Mouse (Mus musculus) cerebellum, postnatal 14 days (tissue): ENCODE measurements at regions not wholly inside any gene's neighbourhood (a gene's known extent, or its start where the extent isn't known, plus 50 kb on each side); places are given as distances from the start of the nearest gene placed in this dataset.
"Not testable (repeated sequence)": the region's sequence is repeated elsewhere in the genome, so short reads cannot be mapped to it uniquely, and the experiment has no call there.

Source experiments
- DNase-seq, 2 experiments: peaks; one replicate each; pipeline ENCODE4 v3.0.0; 2021; ENCODE audit warnings: mixed read lengths in 2 of 2

DNA sequence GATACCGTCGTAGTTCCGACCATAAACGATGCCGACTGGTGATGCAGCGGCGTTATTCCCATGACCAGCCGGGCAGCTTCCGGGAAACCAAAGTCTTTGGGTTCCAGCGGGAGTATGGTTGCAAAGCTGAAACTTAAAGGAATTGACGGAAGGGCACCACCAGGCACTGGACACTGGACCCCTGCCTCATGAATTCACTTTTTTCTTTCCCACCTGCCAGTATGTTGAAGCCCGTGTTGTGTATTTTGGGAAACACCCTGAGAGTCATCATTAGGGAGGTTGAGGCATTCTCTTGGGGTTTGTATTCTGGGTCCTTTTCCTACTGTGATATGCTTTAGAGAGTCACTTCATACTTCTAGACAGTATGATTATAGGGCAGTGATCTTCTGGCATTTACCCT, 197.9 kb downstream of the Samd9l start:
- DNase-seq, result not testable (repeated sequence)

DNA sequence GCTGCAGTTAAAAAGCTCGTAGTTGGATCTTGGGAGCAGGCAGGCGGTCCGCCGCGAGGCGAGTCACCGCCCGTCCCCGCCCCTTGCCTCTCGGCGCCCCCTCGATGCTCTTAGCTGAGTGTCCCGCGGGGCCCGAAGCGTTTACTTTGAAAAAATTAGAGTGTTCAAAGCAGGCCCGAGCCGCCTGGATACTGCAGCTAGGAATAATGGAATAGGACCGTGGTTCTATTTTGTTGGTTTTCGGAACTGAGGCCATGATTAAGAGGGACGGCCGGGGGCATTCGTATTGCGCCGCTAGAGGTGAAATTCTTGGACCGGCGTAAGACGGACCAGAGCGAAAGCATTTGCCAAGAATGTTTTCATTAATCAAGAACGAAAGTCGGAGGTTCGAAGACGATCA, 198.3 kb downstream of the Samd9l start:
- DNase-seq, result peak in 1 of 2 experiments; percentile 15

DNA sequence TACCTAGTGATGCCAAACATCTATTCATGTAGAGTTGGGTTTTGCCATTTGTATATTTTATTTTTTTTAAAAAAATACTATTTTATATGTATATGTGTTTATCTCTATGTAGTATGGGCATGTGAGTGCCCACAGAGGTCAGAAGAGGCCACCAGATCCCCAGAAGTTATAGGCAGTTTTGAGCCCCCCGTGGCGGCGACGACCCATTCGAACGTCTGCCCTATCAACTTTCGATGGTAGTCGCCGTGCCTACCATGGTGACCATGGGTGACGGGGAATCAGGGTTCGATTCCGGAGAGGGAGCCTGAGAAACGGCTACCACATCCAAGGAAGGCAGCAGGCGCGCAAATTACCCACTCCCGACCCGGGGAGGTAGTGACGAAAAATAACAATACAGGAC, 198.8 kb downstream of the Samd9l start:
- DNase-seq, result peak; percentile 55 to 70

DNA sequence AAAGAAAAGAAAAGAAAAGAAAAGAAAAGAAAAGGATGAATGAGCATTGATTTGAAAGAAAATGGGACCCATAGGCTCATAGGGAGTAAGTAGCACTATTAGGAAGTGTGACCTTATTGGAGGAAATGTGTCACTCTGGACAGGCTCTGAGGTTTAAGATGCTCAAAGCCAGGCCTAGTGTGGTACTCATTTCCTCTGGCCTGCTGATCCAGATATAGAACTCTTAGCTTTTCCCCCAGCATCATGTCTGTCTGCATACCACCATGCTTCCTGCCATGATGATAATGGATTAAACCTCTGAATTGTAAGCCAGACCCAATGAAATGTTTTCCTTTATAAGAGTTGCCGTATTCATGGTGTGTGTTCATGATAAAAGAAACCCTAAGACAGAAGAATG, 206.9 kb downstream of the Samd9l start:
- DNase-seq, result not testable (repeated sequence)

DNA sequence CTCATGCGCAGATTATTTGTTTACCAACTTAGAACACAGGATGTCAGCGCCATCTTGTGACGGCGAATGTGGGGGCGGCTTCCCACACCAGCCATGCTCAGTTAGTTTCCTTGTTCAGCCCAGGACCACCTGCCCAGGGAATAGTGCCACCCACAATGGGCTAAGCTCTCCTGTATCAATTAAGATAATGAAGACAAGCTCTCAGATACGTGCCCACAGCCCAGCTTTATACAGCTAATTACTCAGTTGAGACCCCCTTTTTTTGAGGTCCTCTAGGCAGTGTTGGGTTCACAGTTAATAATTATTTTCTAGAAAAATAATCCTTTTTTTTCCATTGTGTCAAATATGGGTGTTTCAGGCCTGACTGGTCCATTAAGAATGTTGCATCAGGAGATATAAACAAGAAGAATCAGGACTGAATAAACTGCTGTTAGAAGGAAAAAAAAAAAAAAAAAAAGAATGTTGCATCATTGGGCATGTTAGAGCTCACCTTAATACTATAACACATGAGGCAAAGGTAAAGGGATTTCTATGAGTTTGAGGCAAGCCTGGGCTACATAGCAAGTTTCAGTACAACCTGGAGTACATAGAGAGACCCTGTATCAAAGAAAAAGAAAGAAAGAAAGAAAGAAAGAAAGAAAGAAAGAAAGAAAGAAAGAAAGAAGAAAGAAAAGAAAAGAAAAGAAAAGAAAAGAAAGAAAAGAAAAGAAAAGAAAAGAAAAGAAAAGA, 207.5 kb downstream of the Samd9l start:
- DNase-seq, result not testable (repeated sequence)

DNA sequence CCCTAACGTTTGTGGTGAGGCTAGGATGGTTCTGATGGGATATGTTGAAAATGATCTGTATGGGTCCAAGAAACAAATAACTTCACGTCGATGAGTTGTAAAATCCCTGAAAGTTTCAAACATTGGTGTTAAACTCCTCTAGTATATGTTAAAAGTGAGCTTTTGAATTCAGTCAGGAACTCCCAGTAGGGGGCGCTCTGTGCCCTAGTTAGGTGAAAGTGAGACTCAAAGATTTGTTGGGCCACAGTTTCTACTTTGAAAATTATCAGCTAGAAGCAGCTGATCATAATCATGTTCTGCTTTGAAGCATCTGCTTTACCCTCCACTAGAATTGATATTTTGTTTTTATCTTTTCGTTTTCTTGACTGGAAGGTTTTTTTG, 215.6 kb downstream of the Samd9l start:
- DNase-seq, result peak; percentile 71 to 87

DNA sequence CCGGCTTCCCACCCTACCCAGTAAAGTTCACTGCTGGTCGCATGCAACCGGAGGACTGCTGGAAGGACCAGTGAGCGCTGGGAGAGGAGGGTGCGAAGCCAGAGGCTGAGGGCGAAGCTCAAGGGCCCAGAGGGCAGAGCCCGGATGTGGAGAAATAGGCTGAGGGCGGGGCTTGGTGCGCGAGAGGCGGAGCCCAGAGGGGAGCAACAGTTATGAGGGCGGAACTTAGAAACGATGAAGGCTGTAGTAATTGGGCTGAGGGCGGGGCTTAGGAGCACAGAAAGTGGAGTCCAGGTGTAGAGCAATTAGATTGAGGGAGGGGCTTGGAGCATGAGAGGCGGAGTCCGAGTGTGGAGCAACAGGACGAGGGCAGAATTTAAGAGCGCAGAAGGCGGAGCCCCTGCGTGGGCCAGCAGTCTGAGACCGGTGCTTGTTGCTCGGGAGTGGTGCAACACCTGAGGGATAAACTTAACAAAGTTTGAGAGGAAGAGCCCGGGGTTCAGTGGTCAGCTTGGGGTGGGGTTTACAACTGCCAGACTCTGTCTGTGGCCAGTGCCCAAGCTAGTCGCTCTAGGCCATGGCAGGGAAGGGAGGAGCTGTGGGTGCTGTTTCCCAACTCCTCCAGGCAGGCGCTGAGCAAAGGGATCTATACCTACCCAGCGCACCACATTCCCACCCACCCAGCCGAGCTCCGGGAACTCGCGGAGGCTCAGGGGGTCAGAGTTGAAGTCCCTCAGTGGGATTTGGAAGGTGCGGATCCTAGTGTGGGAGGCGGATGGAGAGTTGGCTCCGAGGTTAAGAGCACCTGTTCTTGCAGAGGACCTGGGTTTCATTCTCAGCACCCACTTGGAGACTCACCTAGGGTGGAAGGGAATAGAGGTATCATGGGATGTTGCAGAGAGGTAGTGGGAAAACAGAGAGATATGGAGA, 216.2 kb downstream of the Samd9l start:
- DNase-seq, result peak; percentile 32 to 34

DNA sequence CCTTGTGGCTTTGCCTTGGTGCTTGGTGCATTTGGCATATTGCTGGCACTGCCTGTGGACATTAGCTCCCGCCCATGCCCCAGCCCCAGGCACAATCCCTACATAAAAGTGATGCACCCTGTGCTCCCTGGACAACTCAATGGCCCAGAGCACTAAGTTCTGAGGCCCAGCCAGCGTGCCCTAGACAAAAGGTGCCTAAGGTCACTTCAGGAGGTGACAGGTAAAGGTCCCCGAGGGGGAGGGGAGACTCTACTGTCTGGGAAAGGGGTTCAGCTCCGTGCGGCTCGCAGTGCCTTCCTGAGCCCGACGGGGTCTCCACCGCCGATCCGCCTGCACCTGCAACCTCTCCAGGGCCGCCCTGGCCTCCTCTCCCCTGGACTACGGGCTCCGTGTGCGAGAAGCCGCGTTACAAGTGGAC, 216.9 kb downstream of the Samd9l start:
- not testable (repeated sequence) for DNase-seq

DNA sequence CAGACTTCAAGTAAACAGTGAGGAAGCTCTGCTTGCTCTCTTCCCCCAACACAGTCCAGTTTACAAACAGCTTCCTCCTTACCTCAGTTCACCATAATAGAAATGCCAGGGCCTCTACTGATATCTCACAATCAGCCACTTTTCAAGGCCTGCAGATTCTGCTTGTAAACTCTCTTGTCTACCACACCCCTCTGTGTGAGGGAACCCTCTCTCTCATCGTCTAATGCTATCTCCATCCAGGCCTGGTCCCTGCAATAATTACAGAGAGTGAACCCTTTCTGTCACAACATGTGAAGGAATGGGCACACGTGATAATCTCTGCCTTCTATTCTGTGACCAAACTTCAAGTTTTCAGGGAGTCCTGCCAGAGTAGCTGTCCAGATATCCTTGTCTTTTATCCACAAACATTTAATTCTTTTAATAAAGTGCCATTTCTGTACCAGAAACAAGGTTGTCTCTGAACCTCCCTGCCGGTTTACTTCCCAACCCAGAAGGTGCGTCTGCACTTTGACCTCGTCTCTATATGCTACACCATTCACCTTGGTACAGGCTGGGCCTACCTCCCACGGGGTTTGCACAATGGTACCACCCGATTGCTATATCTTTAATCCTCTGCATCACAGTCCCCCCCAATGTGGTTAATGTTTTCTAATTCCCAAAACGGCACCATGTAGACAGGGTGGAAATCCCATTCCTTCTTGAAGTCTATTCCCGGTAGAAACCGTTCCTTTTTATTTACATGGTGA, 219.6 kb downstream of the Samd9l start:
- not testable (repeated sequence) for DNase-seq

DNA sequence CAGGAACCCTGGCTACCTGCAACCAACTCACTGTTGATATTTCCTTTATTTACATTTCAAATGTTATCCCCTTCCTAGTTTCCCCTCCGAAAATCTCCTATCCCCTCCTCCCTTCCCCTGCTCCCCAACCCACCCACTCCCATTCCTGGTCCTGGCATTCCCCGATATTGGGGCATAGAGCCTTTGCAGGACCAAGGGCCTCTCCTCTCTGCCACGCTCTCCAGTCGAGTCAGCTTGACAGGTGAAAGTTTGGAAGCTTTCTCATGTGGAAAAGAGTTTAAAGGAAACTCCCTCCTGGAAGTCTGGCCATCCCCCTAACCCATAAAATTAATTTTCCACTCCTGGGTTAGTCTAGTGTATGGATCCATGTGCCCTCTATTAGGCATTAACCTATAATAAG, 229.9 kb downstream of the Samd9l start:
- not testable (repeated sequence) for DNase-seq

DNA sequence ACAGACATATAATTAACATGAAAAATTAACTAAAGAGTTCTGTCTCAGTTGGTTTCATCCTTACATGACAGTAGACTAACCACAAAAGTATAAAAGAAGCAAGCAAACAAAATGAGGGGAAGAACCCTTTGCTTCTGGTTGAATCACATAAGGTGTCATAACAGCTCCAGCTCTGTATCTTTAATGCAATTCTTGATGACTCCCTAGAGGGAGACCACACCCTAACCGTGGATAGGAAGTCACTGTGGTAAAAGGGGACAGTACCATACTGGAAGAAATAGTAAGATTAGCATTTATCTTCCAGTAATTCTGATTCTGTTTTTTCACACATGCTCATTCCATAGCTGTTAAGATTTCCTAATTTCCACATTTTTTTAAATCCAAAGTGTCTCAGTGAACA, 233.2 kb downstream of the Samd9l start:
- DNase-seq, result not testable (repeated sequence)

DNA sequence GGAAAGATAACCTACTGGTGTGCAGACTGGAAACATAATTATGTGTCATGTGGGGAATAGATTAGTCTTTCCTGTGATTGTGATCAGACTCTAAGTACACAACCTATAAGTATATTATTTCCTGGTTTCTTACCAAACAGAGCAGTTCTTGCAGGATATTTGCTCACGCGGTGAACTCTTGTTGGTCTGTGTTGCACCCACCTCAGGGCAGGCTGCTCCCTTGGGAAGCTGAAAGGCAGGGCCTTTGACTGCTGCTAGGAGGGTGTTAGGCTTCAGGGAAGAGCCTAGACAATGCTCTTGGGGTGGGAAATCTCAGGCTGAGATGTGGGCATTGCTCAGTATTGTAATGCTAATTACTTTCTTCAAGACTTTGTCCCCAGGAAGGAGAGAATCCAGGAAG, 247.5 kb downstream of the Samd9l start:
- not testable (repeated sequence) for DNase-seq

DNA sequence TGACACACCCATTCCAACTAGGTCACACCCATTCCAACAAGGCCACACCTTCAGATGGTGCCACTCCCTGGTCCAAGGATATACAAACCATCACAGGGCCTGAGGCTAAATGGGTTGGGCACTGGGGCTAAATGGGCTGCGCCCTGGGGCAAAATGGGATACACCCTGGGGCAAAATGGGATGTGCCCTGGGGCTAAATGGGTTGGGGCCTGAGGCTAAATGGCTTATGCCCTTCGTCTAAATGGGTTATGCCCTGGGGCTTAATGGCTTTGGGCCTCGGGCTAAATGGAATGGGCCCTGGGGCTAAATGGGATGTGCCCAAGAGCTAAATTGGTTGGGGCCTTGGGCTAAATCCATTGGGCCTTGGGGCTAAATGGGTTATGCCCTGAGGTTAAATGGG, 261.5 kb downstream of the Samd9l start:
- DNase-seq, result peak; percentile 1 to 4

DNA sequence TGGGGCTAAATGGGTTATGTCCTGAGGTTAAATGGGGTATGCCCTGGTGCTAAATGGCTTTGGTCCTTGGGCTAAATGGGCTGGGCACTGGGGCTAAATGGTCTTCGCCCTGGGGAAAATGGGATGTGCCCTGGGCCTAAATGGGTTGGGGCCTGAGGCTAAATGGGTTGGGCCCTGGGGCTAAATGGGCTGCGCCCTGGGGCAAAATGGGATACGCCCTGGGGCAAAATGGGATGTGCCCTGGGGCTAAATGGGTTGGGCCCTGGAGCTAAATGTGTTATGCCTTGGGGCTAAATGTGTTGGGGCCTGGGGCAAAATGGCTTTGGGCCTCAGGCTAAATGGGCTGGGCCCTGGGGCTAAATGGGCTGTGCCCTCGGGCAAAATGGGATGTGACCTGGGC, 265.6 kb downstream of the Samd9l start:
- peak in 1 of 2 experiments; percentile 0 for DNase-seq

DNA sequence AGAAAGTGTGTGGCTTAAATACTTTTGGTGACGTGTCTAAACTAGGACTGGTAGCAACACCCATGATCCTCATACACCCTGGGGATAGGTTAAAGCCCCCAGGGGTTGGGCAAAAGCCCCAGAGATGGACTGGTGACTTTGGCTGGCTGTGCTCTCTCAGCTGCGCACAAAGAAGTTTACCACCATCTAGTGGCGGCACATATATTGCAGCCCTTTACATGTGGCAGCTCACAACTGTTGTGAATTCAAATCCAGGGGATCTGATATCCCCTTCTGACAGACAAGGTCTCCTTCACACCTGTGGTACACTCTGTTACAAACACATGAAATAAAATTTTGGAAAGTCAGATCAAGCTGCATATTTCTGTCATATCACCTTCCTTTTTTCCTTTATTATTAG, 283.1 kb downstream of the Samd9l start:
- DNase-seq, result not testable (repeated sequence)
